ENCODE assay signal across 13 mouse cellular contexts in the genomic region with DNA sequence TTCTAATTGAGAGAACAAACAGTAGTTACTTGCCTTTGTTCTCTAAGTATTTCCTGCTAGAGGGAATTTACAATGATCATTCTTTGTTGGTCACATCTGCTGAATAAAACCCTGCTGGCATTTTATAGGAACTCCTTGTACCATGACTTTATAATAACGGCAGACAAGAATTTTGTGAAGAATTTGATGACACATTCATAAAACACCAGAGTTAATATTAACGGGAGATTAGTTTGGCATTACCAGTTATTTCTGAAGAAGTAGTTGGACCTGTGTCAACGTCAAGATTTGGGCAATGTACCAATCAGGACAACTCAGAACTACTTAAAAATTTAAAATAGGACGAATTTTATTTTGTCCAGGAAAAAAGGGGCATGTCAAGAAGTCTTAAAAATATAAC.
DNase-seq lines count a peak whose midpoint lies in the region.
"Had no signal": no experiment of that assay in that cellular context is flagged by ENCODE, and none has a peak within 500 bp of the region (broad histone marks: within the 10 kb centered on the region; RNA-seq: fewer than 3 reads in every experiment).

No protein-coding gene starts in this region.

- peak; percentile 23 to 52 for DNase-seq in kidney, postnatal 36 days
- no peak for DNase-seq in kidney, adult 18-20 months
- DNase-seq in NIH3T3 (ENCODE audit: low read depth), result peak; percentile 37
- peak; percentile 6 for DNase-seq in fibroblast of lung, adult 2 months (ENCODE audit: low read depth)
- no peak for DNase-seq in heart, adult 11 months
- DNase-seq in right cerebral cortex, adult 18-20 months, result no peak
- DNase-seq: cerebellum, adult 11 months; cerebellum, adult 8-10 months; embryo, embryonic 11 days; gastrocnemius, adult 2 months; gastrocnemius, postnatal 25 days; heart, adult 2 months; heart, postnatal 14 days had no signal

Comparison
In these comparisons a context has a peak if more than half of its experiments do, and no peak if none do; other contexts are left out.
1. DNase-seq: peak in kidney, postnatal 36 days (2 of 2), NIH3T3 (single experiment) and fibroblast of lung, adult 2 months (single experiment); none in kidney, adult 18-20 months (single experiment), heart, adult 11 months (single experiment) and right cerebral cortex, adult 18-20 months (single experiment).